Mouse (Mus musculus) midbrain, embryonic 14.5 days (tissue): ENCODE data around the gene Lck. TPM values are rescaled to one million over a fixed set of nuclear protein-coding genes. Genes with fewer than 3 reads are reported as not detected.

Experiments
- ATAC-seq: fragments of 200-750 bp; cut with Nextera tagmentation; 2 replicates; pipeline ENCODE4 v1.8.0; 2017; ENCODE audit warnings: moderate number of reproducible peaks, moderate library complexity; ENCODE audit not compliant: low FRiP score, low TSS enrichment
- DNase-seq: peaks from one replicate; pipeline ENCODE4 v3.0.0-alpha.2; 2015
- H3K27ac ChIP-seq: fragments of 300-500 bp; sonication (generic); replicated peaks from 2 replicates; pipeline ENCODE4 v1.5.1; 2014; ENCODE audit warnings: mild to moderate bottlenecking, low read depth, low read length, moderate library complexity
- H3K27me3 ChIP-seq: fragments of 300-500 bp; sonication (generic); 2 replicates; pipeline ENCODE4 v1.6.1; 2014; ENCODE audit warnings: low read length, control low read depth, mixed read lengths; ENCODE audit not compliant: control insufficient read depth, insufficient read depth
- H3K36me3 ChIP-seq: fragments of 300-500 bp; sonication (generic); 2 replicates; pipeline ENCODE4 v1.6.1; 2014; ENCODE audit warnings: low read length, control low read depth; ENCODE audit not compliant: control insufficient read depth, insufficient read depth
- H3K4me1 ChIP-seq: fragments of 300-500 bp; sonication (generic); 2 replicates; pipeline ENCODE4 v1.6.1; 2014; ENCODE audit warnings: mild to moderate bottlenecking, antibody characterized with exemption, low read length, control low read depth; ENCODE audit not compliant: control insufficient read depth, insufficient read depth
- H3K4me2 ChIP-seq: fragments of 300-500 bp; sonication (generic); 2 replicates; pipeline ENCODE4 v1.6.1; 2014; ENCODE audit warnings: mild to moderate bottlenecking, low read length, moderate library complexity
- H3K4me3 ChIP-seq: fragments of 300-500 bp; sonication (generic); replicated peaks from 2 replicates; pipeline ENCODE4 v1.5.1; 2014; ENCODE audit warnings: low read depth, low read length
- H3K9ac ChIP-seq: fragments of 300-500 bp; sonication (generic); replicated peaks from 2 replicates; pipeline ENCODE4 v1.6.1; 2014; ENCODE audit warnings: mild to moderate bottlenecking, low read length, moderate library complexity
- H3K9me3 ChIP-seq: fragments of 300-500 bp; sonication (generic); 2 replicates; pipeline ENCODE4 v1.6.1; 2016; ENCODE audit warnings: low read length, control low read depth, mixed read lengths; ENCODE audit not compliant: control insufficient read depth
- WGBS: fragments of 180-500 bp; shearing (Covaris S2); extraction: QIAGEN DNeasy Blood & Tissue Kit; methylation state at CpG from one replicate; pipeline ENCODE4 v1.1.7; 2014; 5-methylcytosine and 5-hydroxymethylcytosine counted together
- polyA plus RNA-seq: library from polyadenylated mRNA; unstranded; fragments of >200 nt; fragmentation: Nextera tagmentation; extraction: Ambion mirVana; gene quantifications from 2 replicates; pipeline ENCODE4 v1.2.1, GENCODE M21; 2014

Lck gene
- 9.0 and 13.6 TPM in 2 replicates for polyA plus RNA-seq

DNA sequence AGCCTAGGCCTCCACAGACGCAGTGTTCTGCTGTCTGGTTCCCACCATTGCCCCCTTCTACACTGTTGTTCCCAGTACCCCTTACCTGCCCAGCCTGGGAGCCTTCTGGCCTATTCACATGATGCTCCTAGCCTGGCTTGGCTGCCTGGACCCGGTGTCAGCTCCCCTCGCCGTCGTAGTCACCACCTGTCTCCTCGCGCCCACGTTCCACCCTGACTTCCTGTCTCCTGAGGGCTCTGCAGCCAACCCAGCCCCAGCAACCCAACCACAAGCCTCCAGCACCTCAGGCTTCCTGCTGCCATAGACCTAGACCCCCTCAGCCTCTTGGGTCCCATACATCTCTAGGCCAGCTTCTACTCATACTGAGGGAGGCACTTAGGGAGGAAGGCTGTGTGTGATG is at the start of gene Lck:
TSS of gene Lck (minus strand) at position 212 of the 400 bp plus-strand sequence.
- 94% methylated on average over 8 of the region's 8 CpGs for WGBS
- Histone ChIP-seq H3K4me2 (no peak within 1 kb of the TSS), H3K27ac (no peak within 1 kb of the TSS), H3K9ac (no peak within 1 kb of the TSS), H3K4me3 (no peak within 1 kb of the TSS), H3K4me1 (0 out of 2 replicates have a peak, but pooled peaks cover 8% of the 10 kb centered on the region), H3K9me3 (no peaks in the 10 kb centered on the region), H3K36me3 (no peaks in the 10 kb centered on the region), H3K27me3 (no peaks in the 10 kb centered on the region)
- no peak for ATAC-seq
- no peak for DNase-seq

DNA sequence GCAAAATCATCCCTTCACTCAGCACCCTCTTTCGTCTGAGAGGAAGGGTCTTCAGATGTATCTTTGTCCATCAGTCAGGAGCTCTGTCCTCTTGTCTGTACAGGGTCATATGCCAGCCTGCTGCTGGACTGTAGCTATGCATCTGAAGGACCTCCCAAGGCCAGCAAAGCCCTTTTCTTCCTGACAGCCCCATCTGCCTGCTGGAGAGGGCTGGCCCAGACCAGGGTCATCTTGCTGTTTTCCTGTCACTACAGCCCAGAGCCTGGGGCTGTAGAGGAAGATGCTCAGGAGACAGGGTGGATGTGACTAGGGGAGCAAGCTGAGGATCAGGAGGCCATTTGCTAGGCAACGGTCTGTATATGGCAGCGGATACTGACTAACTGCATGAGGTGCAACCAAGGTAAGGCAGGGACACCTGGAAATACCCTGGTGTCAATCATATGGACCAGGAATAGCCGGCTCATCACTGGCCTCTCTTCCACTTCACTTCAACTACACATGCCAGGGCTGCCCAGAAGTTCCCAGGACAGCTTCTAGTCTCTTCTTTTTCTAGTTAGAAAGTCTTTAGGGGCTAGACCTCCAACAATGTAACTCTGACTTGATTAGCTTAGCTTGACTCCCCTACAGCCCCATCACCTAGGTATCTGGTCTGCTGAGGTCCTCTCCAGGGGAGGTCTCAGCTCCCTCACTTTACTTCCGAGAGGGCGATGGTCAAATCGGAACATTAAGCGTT is 49.5 kb upstream of the Lck start:
- H3K27me3 ChIP-seq: no peaks in the 10 kb centered on the region
- peak overlapping the region; percentile 73 for H3K9ac ChIP-seq
- H3K9me3 ChIP-seq: no peaks in the 10 kb centered on the region
- peaks cover 36% of the 10 kb centered on the region for H3K4me1 ChIP-seq
- H3K4me3 ChIP-seq: peak overlapping the region; percentile 65
- H3K27ac ChIP-seq: peak overlapping the region; percentile 94
- peak overlapping the region; percentile 70 for H3K4me2 ChIP-seq
- no peak for DNase-seq
- ATAC-seq: no peak
- 22% methylated on average over 8 of the region's 8 CpGs for WGBS
- H3K36me3 ChIP-seq: peaks cover 24% of the 10 kb centered on the region

DNA sequence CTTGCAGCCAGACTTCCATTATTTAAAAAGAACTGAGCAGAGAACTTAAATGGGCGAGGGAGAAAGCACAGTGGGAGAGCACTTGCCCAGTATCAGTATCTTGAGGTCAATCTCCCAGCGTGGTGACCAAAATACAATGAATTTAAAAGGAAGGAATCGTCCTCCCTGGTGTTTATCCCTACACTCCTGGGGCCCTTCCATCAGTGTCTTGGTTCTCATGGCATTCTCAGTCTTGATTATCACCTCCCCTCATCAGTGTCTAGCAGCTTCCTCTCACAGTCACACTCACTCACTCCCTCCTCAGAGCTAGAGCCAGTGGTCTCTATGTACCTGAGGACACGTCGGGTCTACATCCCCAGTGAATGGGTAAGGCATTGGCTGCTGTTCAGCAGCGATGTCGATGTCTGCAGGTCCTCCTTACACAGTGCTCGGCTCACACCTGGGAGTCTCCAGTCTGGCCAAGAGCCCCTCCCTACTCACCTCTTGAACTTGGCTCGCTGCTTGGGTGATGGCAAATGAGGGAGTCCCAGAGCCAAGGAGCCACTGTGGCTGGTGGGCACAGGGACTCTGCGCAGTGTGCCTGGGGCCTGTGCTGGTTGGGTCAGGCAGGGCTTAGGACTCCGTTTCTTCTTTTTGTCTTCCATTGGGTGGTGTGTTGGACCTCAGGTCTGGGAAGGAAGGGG is 48.8 kb upstream of the Lck start:
- Histone ChIP-seq H3K9me3 (no peaks in the 10 kb centered on the region), H3K27ac (peak overlapping the region; percentile 94), H3K36me3 (peaks cover 17% of the 10 kb centered on the region), H3K27me3 (no peaks in the 10 kb centered on the region), H3K4me3 (peak overlapping the region; percentile 65), H3K4me2 (peak overlapping the region; percentile 70), H3K4me1 (peaks cover 39% of the 10 kb centered on the region), H3K9ac (peak overlapping the region; percentile 73)
- ATAC-seq (no peak), DNase-seq (no peak)
- WGBS: 76% methylated on average over 11 of the region's 11 CpGs

DNA sequence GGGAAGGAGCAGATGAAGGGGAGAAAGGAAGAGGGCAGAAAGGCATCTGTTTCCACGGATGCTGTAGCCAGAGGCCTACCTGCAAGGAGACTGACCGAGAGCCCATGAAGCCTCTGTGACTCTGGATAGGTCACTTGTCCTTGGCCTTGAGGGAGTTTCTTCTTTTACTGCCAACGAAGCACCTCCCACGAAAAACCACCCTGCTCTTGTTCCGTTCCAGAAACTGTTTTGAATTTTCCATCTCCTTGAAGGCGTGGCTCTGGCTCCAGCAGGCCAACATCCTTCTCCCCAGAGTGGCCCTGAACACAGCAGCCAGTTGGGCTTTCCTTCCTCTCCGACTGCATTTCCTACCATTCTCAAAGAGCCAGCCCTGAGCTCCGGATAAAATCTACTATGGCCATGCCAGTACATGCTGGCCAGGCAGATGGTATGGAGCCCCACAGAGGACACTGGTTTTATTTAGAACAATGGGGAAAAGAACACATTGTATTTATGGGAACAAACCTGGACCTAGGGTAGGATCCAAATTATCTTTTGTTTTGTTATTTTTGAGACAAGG is 47.9 kb upstream of the Lck start:
- peaks cover 39% of the 10 kb centered on the region for H3K4me1 ChIP-seq
- H3K27ac ChIP-seq: no peak overlapping the region
- H3K4me3 ChIP-seq: no peak overlapping the region
- peak overlapping the region; percentile 9; the same call in 1 of the 2 replicates for H3K9ac ChIP-seq
- H3K36me3 ChIP-seq: peaks cover 15% of the 10 kb centered on the region
- 0 out of 2 replicates have a peak overlapping the region, but pooled peaks have one; percentile 2 for H3K4me2 ChIP-seq
- no peaks in the 10 kb centered on the region for H3K9me3 ChIP-seq
- 86% methylated on average over 8 of the region's 8 CpGs for WGBS
- DNase-seq: no peak
- no peaks in the 10 kb centered on the region for H3K27me3 ChIP-seq
- no peak for ATAC-seq

DNA sequence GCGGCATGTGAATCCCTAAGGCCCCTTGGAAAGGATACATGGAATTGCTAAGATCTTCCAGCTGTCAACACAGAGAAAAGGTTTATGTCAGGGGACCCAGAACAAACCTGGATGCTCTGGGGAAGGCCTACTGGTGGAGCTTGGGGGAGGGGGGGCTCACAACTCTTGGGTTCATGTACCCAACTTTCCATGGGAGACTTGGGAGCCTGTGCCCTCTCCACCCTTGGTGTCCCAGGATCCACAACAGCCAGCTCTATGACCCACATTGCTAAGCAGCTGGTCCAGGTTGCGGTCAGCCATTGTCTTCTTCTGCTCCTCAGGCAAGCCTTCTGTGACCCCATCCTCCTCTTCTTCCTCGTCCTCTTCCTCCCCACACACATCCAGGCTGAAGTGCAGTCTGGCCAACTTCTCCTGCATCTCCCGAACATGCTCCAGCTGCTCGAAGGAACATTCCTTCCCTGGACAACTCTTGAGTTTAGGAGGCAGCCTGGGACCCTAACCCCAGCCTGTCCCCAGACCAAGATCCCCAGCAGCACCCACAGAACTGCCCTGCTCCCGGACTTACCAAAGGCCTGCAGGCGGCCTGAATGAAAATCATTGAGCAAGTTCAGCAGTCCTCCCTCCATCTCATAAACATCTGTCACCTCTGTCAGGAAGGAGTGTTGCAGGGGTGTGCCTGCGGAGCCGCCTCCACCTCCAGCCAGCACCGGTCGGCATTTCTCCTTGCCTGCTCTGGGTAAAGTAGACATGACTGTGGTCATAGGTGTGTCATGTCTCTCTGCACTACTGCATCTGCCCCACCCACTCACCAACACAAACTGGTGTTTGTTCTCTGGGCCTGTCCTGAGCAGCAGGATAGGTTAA is 47.2 kb upstream of the Lck start:
- Histone ChIP-seq H3K4me1 (peaks cover 37% of the 10 kb centered on the region), H3K27ac (no peak overlapping the region; the same call in 1 of the 2 replicates), H3K27me3 (no peaks in the 10 kb centered on the region), H3K4me3 (no peak overlapping the region), H3K4me2 (0 out of 2 replicates have a peak overlapping the region, but pooled peaks have one; percentile 2), H3K9me3 (no peaks in the 10 kb centered on the region), H3K36me3 (peaks cover 15% of the 10 kb centered on the region), H3K9ac (peak overlapping the region; percentile 9; the same call in 1 of the 2 replicates)
- ATAC-seq (no peak), DNase-seq (no peak)
- 91% methylated on average over 11 of the region's 11 CpGs for WGBS

DNA sequence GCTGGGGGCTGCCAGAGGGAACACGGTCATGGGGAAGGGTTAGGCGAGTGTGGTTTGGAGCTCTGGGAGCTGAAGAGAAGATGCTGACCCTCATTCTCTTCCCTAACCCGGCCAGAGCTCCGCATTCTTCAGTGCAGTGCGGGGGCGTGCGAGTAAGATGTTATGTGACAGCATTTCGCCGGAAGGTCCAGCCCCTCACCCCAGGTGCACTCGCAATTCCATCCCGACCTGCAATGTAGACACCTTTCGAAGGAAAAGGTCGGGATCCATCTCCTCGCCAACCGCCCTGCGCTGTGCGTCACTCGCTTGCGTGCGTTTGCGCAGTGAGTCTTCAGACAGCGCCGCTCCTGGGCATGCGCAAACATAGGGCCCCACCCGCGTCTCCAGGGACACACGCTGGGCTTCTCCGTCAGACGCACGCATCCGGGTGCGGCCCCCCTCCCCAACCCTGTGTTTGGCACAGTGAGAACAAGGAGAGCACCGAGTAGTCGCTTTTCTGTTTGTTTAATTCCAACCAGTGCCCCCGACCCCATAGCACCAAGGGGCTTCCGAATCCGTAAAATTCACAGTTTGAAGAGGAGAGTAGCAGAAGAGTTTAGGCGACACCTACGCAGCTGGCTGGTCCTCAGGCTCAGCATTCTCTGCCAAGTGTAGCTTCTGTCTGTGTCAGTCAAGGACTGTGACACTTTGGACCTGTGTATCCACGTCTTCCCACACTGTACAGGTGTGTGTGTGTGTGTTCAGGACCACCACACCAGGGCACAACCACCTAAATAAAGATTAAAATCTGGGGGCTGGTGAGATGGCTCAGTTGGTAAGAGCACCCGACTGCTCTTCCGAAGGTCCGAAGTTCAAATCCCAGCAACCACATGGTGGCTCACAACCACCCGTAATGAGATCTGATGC is 45.6 kb upstream of the Lck start, which contains the start of gene Iqcc:
TSS of gene Iqcc (minus strand) at position 314 of the 906 bp plus-strand sequence.
- Histone ChIP-seq H3K27ac (peak within 1 kb of the TSS; percentile 91), H3K4me3 (peak within 1 kb of the TSS; percentile 58), H3K36me3 (peaks cover 14% of the 10 kb centered on the region; the same call in 1 of the 2 replicates), H3K9me3 (no peaks in the 10 kb centered on the region), H3K27me3 (no peaks in the 10 kb centered on the region), H3K9ac (peak within 1 kb of the TSS; percentile 82), H3K4me1 (peaks cover 25% of the 10 kb centered on the region), H3K4me2 (peak within 1 kb of the TSS; percentile 81)
- peak; percentile 98 for DNase-seq
- ATAC-seq: peak; percentile 91
- 4% methylated on average over 43 of the region's 44 CpGs for WGBS

DNA sequence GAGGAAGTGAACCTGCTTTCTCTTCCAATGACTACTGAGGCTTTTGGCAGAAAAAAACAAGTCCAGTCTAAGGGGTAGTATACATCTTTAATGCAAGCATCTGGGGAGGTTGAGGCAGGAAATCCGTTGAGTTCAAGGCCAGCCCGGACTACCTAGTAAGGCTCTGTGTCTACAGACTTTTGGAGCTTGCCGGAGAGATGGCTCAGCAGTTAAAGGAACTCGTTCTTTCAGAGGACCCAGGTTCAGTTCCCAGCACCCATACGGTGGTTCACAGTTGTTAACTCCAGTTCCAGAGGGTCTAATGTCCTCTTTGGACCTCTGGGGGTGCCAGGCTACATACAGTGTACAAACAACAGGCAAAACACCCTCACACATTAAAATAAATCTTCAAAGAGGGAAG is 44.6 kb upstream of the Lck start:
- ATAC-seq: no peak
- H3K4me2 ChIP-seq: peak overlapping the region; percentile 81
- peaks cover 14% of the 10 kb centered on the region; the same call in 1 of the 2 replicates for H3K36me3 ChIP-seq
- DNase-seq: no peak
- no peak overlapping the region for H3K9ac ChIP-seq
- no peaks in the 10 kb centered on the region for H3K9me3 ChIP-seq
- WGBS: 97% methylated on average over 5 of the region's 5 CpGs
- peaks cover 25% of the 10 kb centered on the region for H3K4me1 ChIP-seq
- H3K27ac ChIP-seq: peak overlapping the region; percentile 91; the same call in 1 of the 2 replicates
- peak overlapping the region; percentile 58 for H3K4me3 ChIP-seq
- no peaks in the 10 kb centered on the region for H3K27me3 ChIP-seq
